Mouse (Mus musculus): ENCODE measurements around the gene E130308A19Rik.

The E130308A19Rik gene

GRCm38 (mm10) chr4:59682950-59683349 is 56.9 kb downstream of the E130308A19Rik start:
- DNase-seq (ENCODE audit: low read depth): no peak

DNA sequence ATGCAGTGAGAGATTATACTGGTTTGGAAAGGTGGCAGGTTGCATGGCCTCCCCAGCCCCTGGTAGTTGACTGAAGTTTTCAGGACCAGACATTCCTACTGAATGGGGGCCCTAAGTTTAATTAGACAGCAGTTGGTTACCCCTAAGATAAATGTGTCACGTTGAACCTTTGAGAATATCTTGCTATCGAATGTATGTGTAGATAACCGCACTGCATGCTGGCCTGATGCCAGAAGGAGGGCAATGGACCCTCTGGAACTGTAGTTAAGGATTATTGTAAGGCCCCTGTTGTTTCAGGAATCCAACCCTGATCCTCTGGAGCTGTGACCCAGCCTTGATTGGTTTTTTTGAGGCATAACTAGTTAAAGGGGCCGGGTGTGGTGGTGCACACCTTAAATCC is 58.3 kb downstream of the E130308A19Rik start:
- no peak for DNase-seq (ENCODE audit: low read depth)

DNA sequence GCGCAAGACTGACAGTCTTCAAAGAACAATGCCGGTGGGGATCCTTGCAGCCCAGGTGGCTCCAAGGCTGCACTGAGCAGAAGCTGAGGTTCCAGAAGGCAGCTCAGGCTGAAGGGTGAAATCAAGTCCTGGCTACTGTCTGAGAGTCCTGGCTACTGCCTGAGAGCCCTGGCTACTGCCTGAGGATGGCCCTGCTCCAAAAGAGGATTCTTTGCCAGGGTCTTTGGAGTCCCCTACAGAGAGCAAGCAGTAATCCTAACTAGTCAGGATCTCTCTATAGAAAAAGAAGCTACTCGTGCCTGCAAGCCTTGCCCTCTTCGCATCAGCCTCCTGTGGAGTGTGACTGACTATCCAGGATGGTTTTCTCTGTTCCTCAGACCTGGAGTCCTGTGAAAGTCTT is 60.7 kb downstream of the E130308A19Rik start:
- no peak for DNase-seq (ENCODE audit: low read depth)

GRCm38 (mm10) chr4:59689055-59689454 is 63.0 kb downstream of the E130308A19Rik start:
- no peak for DNase-seq (ENCODE audit: low read depth)

DNA sequence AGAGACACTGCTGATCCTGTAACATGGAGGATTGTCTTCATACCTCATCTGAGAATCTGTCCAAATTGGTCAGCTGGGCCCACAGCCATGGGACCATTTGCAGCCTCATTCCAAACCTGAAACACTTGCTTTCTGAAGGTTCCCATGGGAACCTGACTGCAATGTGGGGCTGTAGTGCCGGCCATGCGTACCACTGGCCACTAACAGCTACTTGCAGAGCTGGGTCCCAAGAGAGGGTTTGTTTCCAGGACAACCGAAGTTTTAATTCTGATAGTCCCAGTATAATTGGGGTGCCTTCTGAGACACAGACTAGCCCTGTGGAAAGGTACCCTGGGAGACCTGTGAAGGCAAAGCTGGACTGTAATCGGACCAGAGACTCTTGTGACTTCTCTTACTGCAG is 64.1 kb downstream of the E130308A19Rik start:
- no peak for DNase-seq (ENCODE audit: low read depth)

DNA sequence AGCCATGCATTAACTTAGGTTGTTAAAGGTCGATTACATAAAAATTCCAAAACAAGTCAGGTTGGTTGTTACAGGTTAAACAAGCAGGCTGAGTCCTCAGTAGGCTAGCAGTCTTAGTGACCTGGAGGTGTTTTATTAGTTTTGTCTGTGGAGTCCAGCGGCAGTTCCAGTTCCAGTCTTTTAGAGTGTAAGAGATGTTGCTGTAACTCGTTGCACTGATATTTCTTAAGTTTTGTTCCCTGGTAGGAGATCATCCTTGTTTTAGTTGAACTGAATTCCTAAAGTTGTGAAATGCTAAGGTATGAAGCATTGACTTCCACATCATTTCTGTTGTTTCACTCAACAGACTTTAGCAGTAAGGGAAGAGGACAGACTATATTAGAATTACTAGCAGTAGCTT is 70.8 kb downstream of the E130308A19Rik start:
- no peak for DNase-seq (ENCODE audit: low read depth)

- no peak for DNase-seq (ENCODE audit: low read depth)
Measured at GRCm38 (mm10) chr4:59697869-59698268, 71.9 kb downstream of the E130308A19Rik start.

- no peak for DNase-seq (ENCODE audit: low read depth)
Measured at GRCm38 (mm10) chr4:59699014-59699792, 73.2 kb downstream of the E130308A19Rik start.

GRCm38 (mm10) chr4:59709321-59709720 is 83.3 kb downstream of the E130308A19Rik start:
- DNase-seq (ENCODE audit: low read depth): no peak

DNA sequence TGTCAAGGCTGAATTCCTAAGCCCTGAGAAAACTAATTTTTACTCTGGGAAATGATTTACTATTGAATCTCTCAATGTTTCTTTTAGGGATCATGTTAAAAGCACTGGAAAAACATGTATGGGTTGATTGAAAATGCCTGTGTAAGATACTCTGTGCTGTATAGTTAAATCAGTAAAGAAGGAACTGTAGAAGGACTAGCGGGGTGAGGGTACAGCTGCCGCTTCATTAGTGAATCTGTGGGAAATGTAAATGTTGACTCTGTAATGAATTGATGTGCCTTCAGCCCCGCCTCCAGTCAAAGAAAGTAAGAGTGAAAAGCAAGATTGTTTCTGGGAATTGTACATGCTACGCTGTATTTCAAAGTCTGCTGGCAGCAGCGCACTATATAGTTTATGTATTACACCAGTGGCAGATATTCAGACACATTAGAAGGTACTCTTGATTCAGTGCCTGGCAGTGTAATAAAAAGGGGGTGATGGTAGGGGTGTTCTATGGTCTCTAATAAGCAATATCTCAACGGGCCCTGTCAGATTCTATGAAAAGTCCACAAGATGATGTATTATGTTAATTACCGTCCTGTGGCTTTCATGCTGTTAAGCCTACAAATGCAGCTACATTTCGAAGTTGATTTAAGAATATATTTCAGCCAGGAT is 84.9 kb downstream of the E130308A19Rik start:
- no peak for DNase-seq (ENCODE audit: low read depth)

- no peak for DNase-seq (ENCODE audit: low read depth)
Measured at GRCm38 (mm10) chr4:59712451-59712850, 86.4 kb downstream of the E130308A19Rik start.

- DNase-seq (ENCODE audit: low read depth): no peak
Measured at GRCm38 (mm10) chr4:59712955-59713354, 86.9 kb downstream of the E130308A19Rik start.

DNA sequence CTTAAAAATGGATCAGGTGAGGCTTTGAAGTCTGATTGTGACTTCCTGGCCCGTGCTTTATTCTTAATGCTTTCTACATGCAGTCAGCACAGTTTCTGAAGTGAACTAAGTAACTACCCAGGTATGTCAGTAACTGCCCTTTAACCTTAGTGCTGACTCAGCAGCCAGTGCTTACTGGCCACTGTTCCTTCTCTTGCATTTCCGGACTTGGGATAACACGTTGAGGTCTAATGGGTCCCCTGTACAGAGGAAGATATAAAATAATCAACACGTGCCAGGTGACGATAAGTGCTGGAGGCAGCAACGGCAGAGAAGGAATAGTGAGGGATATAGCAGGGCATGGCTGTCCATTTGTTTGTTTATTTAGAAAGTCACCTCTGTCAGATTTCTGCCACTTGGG is 88.5 kb downstream of the E130308A19Rik start:
- no peak for DNase-seq (ENCODE audit: low read depth)

DNA sequence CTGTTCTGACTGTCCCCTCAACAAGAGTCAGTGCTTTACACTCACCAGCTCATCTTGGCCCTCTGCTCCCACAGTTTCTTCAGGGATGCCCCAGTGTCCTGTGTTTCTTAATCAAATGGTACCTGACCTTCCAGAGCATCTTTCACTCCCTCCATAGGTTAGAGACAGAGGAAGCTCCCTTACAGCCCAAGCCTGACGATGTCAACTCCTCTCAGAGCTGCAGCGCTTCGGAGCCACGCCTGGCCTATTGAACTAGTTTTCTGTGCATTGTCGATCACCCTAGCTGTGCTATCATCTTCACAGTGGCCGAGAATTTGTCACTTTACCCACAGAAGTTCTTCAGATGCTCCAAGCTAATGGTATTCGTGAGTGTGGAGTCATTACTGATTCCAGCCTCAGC is 88.9 kb downstream of the E130308A19Rik start:
- DNase-seq (ENCODE audit: low read depth): no peak

DNA sequence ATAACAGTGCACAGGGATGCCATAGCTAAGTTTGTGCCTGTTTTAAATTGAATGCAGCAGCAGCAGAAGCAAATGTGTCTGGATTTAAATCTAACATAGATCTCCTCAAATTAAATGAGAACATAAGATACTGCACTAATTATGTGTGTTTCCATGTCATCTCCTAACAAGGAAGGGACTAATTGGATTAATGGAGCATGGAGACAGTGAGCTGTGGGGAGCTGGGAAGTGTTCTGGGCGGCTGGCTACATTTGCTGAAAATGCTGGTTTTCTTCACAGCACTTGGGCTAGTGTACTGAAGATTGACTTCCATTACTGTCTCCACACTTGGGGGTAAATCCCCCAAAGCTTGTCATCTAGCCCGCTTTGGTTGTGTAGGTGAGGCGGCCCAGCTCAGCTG is 89.5 kb downstream of the E130308A19Rik start:
- DNase-seq (ENCODE audit: low read depth): no peak

DNA sequence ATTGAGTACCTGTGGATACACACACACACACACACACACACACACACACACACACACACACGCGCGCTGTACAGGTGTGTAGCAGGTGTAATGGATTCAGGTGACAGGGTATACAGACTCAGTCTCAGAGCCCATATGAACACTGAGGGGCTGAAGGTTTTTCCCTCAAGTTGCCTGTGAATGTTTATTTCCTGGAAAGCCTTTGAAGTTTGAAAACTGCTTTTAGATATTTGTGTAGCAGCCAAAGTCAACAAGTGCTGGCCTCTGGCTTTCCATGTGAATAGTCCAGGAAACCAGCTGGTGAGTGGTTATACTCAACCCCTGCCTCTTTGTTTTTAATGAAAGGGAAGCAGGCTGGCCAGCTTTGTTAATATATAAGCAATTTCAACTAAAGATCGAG is 91.3 kb downstream of the E130308A19Rik start:
- DNase-seq (ENCODE audit: low read depth): no peak

DNA sequence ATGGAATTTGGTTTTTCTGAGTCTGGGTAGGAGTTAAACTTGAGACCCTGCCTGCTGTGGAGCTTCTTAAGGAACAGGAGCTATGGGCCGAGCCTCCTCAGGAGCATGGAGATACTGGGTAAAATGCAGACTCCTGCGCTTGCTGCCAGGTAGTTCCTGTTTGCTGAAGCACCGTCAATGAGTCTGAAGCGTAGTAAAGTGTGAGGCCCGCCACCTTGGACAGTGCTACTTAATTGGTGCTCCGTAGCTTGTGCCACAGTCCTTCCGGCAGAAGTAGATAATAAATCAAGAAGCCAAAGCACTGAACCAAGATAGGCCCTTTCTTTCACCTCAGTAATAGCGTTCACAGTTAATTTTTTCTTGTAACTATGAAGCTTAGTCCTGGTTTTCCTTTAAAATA is 92.5 kb downstream of the E130308A19Rik start:
- no peak for DNase-seq (ENCODE audit: low read depth)

GRCm38 (mm10) chr4:59719481-59720355 is 93.7 kb downstream of the E130308A19Rik start:
- DNase-seq (ENCODE audit: low read depth): no peak

DNA sequence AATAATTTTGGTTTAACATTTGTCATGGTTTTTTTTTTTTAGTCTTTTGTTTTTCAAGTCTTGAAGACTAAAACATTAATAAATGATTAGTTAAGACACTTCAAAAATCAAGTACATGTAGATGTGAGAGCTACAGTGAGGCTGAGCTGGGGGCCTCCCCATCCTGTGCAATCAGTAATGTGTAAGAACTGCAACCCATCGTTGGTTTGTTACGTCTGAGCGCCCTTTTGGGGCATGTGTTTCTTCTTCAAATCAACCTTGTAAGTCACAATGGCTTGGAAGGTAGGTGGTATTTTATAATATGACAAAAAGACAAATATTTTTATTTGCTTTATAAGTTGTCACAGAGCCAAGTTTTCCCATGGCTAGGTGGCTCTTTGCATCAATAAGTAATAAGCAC is 95.8 kb downstream of the E130308A19Rik start:
- DNase-seq (ENCODE audit: low read depth): no peak

GRCm38 (mm10) chr4:59725579-59725978 is 99.6 kb downstream of the E130308A19Rik start:
- no peak for DNase-seq (ENCODE audit: low read depth)

GRCm38 (mm10) chr4:59726501-59726900 is 100.5 kb downstream of the E130308A19Rik start:
- DNase-seq (ENCODE audit: low read depth): no peak

DNA sequence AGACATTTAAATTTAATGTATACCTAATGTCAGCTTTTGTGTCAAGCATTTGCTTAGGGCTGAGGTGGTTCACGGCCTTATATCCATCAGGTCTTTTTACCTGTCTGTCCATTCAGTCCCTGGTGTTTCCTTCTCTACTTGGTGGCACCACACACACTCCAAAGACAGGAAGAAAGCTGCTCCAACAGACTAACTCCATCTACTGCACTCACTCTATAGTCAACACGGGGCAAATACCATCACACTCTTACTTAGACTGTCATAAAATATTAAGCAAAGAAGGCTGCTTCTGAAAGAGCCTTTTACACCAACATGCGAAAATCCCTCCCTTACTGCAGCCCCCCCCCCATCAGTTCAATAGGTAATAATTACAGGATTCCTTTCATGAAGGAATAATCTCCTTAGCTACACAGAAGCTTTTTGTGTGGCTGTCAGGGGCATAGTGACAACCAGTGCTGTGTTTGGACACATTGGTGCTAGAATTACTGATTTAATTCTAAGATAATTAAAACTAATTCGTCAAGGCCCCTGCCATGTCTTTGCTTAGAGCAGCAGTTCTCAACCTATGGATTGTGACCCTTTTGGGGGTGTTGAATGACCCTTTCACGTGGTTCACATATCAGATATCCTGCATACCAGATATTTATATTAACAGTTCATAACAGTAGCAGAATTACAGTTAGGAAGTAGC is 101.3 kb downstream of the E130308A19Rik start:
- DNase-seq (ENCODE audit: low read depth): no peak
